Mouse (Mus musculus) layer of hippocampus, postnatal 36 days (tissue): Measurements from ENCODE around the gene Olfm1. TPM values are rescaled to one million over a fixed set of nuclear protein-coding genes. Genes with fewer than 3 reads are reported as not detected.

ENCODE experiments used
- DNase-seq, 2 experiments: peaks; one replicate each; pipeline ENCODE4 v3.0.0; 2022
- total RNA-seq, 2 experiments: library from RNA; stranded (reverse); gene quantifications; 2 replicates each; pipeline ENCODE4 v1.2.3; 2021

The Olfm1 gene
- total RNA-seq, 2 experiments from 2014 or later = 1,684 to 1,758 TPM

DNA sequence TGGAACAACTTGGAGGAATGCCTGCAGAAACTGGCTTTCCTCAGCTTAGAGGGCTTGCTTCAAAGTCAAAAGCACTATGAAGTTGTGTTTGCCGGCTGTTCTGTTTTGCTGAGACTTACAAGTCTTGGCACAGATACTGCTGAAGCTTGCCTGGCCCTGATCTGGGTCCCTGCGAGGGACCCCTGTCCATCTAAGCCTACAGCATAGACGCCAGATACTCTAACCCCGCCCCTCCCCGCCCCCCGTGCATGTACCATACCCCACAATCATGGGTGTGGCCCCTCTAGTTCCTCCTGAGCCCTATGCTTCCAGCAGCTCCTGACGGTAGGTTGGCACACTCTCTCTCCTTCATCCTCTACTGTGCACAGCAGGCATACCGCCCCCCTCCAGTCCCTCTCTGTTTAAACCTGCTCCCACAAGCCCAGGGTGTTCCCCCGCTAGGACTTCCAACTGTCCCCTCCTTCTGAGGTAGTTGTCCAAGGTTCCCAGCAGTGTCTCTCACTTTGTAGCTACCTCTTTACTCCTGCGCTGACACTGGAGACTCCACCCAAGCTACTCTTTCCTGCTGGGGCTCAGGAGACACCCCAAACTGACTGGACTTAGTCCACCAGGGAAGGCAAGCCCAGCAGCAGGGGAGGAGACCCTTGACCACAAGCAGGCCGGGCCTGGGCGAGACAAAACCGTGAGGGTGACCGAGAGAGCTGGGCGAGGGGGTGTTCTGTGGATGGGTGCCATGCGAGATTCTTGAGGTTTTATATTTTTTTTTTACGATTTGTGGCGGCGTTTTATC is 12.1 kb downstream of the Olfm1 start:
- no peak for DNase-seq

GRCm38 (mm10) chr2:28205467-28205805 is 12.6 kb downstream of the Olfm1 start:
- DNase-seq = peak; percentile 86 to 88

DNA sequence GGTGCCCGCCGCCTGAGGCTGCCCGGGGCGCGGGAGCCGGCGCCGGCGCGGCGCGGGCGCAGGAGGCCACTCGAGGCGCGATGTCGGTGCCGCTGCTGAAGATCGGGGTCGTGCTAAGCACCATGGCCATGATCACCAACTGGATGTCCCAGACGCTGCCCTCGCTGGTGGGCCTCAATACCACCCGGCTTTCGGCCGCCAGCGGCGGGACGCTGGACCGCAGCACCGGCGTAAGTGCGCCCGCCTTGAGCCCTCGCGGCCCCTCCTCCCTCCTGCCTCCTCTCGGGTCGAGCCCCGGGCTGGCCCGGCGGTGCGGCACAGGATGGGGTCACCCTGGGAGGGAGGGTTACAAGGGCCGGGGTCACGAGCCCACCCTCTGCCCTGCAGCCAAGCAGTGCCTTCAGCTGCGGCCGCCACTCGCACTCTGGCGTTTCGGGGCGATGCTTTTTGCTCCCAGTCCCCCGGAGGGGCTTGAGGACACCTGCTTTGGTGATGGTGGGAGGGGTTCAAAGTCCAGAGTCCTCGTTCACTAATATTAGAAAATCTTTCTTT is 13.2 kb downstream of the Olfm1 start:
- DNase-seq = no peak

DNA sequence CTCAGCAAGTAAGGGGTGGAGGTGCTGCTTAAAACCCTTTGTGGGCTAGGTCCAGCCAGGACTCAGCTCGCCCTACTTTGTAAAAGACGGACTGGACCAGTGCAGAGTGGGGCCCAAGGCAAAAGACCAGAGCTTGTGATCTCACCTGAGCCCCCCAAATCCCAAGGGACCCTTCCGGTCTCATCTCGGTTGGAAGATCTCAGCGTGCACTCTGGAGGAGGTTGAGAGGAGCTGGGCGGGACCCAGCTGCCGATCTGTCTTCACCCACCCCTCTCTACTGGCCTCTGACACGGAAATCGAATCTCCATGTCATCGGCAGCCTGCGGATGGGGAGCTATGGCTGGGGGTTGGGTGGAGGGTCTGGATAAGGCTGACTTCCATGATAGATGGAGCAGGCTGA is 13.7 kb downstream of the Olfm1 start:
- no peak for DNase-seq

GRCm38 (mm10) chr2:28207200-28207750 is 14.5 kb downstream of the Olfm1 start:
- no peak for DNase-seq

GRCm38 (mm10) chr2:28208130-28208745 is 15.4 kb downstream of the Olfm1 start:
- no peak for DNase-seq

DNA sequence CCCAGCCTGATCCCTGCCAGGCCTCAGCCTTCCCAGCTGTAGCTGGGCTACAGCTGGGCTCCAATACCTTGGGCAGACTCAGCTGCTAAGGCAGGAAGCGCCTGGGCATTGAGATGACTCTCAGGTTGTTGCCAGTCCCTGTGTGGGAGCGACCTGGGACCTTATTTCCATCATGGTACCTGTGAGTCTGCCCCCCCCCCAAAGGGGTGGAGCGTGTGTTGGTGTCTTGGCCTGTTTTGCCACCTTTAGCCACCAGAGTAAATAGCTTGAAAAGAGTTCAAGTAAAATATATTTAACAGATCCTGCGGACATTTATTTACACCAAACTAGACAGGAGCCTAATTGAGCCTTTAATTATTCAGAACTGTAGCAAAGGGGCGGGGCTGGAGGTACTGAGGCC is 16.4 kb downstream of the Olfm1 start:
- no peak for DNase-seq

DNA sequence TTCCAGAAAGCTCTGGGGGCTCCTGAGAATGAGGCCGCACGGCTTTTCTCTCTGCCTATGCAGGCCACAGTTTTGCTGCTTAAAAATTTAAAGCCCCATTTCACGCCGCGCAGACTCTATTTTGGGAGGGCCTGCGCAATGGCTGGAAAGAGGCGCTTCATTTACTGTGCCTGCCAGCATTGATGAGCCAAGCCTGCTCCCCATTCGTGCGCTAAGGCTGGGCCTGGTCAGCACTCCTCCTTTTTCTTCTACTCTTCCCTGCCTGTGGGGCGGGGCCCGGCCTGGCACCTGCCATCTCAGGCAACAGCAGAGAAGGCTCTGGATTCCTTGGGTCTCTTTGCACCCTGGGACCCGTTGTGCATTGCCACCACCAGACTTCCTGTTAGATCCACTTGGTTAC is 16.9 kb downstream of the Olfm1 start:
- DNase-seq = no peak

- no peak for DNase-seq
These were observed 17.5 kb downstream of the Olfm1 start for GRCm38 (mm10) chr2:28210273-28210672.

DNA sequence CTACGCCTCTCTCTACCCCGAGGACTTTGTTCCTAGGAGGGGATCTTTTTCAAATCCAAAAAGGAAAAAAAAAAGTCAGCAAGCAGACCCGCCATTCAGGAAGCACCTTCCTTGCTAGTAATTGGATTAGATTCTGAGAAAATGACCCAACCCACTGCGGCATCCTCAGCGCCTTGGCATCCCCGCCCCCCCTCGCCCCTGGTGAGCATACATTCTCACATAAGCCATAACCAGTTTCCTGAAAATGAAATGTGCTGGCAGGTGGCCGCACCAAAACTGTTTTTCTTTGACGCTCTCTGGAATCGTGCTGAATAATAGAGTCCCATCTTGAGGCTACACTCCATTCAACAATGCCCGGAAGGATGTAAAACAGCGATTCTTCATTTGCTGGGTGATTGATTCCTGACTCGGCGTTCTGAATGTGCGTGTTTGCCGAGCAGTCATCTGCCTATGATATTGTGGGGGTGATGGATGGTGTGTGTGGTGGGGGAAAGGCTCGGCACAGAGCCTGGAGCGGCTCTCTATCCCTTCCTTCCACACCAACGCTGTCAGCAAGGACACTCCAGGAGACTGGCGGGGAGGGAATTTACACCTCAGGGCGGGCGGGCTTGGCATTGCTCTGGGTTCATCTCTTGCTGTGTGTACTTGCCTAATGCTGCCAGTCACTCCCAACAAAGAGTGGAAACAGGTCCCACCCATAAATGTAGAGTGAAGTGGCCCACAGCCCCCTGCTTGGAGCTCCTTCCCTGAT is 18.9 kb downstream of the Olfm1 start:
- DNase-seq = no peak

- DNase-seq = no peak
These were observed 20.1 kb downstream of the Olfm1 start for GRCm38 (mm10) chr2:28212911-28213310.

- DNase-seq = no peak
These were observed 23.5 kb downstream of the Olfm1 start for GRCm38 (mm10) chr2:28216211-28216775.

DNA sequence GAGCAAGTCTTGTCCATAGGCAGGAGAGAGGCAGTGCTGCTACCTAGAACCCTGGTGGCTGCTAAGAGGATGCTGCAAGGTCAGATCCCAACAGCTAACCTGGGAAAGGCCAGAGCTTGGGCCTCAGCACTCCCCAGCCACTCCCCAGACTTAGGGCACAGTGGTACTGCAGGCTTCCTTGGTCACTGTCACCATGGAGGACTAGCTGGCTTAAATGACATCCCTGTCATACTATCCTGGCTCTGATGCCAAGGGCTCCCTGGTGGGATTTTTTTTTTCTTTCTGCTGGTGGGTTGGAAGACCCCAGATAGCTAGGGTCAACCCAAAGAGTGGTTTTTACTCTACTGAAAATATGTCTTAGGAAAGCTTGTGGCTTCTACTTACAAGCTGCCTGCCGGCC is 25.0 kb downstream of the Olfm1 start:
- DNase-seq = no peak

- no peak for DNase-seq
These were observed 26.0 kb downstream of the Olfm1 start for GRCm38 (mm10) chr2:28218651-28219356.

DNA sequence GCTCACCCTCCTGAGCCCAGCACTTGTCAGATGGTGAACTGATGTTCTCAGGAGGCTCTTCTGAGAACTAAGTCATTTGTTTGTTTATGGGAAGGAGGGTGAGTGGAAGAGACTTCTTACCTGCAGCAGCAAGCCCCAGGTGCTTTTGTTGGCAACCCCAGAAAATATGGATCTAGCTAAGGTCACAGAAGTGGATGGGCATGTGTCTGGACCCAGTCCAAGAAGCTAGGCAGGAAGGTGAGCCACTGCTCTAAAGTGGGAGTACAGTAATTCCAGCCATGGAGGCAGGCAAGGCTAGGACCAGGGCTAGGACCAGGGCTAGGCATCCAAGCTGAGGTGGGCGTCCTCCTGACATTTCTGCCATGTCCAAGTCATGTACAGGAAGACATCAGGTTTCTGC is 26.8 kb downstream of the Olfm1 start:
- DNase-seq = no peak

GRCm38 (mm10) chr2:28221803-28222202 is 29.0 kb downstream of the Olfm1 start:
- DNase-seq = no peak

DNA sequence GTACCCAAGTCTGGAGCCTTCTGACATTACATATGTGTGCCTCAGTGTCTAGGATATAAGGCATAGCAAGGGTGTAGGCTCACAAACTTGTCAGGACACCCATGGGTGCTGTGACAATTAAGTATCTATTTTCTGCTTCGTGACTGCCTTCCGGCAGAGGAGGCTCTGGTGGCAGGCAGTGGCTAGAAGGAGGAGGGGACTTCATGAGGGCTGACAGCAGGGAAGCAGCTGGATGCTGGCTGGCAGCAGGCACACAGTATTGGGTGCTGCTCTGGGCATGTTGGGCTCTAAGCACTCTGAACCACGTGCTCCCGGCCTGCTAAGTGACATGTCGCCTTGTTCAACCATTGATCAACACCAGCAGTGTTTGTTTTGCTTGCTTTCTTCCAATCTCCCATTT is 32.0 kb downstream of the Olfm1 start:
- DNase-seq = no peak

DNA sequence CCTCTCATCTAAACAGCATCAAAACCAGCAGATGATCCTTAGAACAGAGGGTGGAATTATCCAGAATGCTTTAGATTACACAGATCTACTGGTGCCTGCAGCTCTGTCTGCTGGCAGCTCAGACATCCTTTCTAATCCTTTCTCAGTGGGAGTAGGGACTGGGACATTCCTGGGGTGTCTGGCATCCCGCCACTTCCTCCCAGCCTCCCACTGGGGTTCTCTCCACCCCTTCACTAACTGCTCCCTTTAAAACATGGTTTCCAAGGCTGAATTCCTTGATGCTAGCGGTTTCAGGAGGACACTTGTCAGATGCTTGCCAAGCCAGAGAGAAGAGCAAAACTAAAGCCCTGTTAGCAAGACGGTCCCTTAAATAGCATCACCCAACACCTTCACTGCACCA is 33.1 kb downstream of the Olfm1 start:
- peak; percentile 69 to 71 for DNase-seq

GRCm38 (mm10) chr2:28226971-28227370 is 34.2 kb downstream of the Olfm1 start:
- no peak for DNase-seq

DNA sequence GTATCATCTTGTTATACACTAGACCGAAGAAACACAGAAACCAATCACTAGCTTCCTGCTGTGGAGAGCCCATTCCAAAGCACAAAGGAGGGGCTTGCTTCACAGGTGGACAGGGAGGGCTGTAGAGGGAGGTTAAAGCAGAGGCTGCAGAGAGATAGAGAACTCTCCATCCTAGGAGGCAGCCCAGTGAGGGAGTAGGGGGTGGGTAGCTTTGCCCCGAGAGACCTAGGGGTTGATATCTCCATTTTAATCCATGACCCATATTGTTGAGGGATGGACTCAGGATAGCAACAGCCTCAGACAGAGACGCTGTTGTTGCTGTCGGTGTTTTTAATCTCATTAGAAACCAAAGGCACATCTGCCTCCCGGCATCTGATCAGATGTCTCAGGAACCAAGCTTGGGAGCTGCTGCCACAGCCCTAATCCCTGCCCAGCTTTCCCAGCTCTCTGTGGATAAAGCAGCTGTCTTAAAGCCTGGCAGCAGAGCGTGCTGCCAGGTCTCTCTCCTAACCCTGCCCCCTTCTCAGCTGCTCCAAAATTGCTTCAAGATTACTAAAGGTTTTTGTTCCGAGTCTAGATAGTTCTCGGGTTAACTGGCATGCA is 34.9 kb downstream of the Olfm1 start:
- no peak for DNase-seq

GRCm38 (mm10) chr2:28228364-28228763 is 35.6 kb downstream of the Olfm1 start:
- no peak for DNase-seq

DNA sequence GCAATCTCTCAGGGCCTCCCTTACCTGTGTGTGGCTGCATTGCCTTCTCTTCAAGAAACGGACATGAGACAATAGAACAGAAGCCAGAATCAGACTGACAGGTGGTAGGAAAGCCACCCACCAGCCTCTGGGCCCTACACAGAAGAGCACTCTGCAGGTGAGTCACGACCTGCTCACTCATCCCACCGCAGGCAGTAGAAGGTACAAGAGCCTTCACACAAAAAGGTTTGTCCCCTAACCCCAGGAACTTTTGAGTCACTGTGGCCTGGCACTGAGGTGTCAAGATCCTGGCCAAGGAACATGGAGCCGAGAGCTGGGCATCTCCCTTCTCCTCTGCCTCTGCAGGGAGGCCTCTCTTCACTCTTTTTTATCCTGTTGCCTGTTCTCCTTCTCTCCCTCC is 42.3 kb downstream of the Olfm1 start:
- DNase-seq = no peak
